Mouse (Mus musculus) megakaryocyte, embryonic 14.5 days (primary cell): Measurements from ENCODE around the gene Olfr281.

Experiments
- FLI1 ChIP-seq: IDR thresholded peaks from 2 replicates; pipeline ENCODE4 v1.6.1; 2012; ENCODE audit warnings: low read length, inconsistent platforms, mixed read lengths
- GATA1 ChIP-seq: IDR thresholded peaks from 3 replicates; pipeline ENCODE4 v1.6.1; 2012; ENCODE audit warnings: mixed read lengths, low read length, inconsistent platforms, borderline replicate concordance

GRCm38 (mm10) chr15:98486433-98487021 is 34.1 kb downstream of the Olfr281 start:
- TF ChIP-seq GATA1 (no peak), FLI1 (no peak)
